Mouse (Mus musculus): ENCODE data around the gene Cyp2s1. TPM values are rescaled to one million over a fixed set of nuclear protein-coding genes. Genes with fewer than 3 reads are reported as not detected.
"Not testable (repeated sequence)": the region's sequence is repeated elsewhere in the genome, so short reads cannot be mapped to it uniquely, and the experiment has no call there.

The Cyp2s1 gene
- total RNA-seq, 1 experiment from 2014 or later: 0.27 TPM

- no peak for ATAC-seq (replicated peaks; ENCODE audit: low read depth, poor library complexity, severe bottlenecking)
Measured at GRCm38 (mm10) chr7:25814711-25815110, 2.0 kb downstream of the Cyp2s1 start.

- no peak for ATAC-seq (replicated peaks; ENCODE audit: low read depth, poor library complexity, severe bottlenecking)
Measured at GRCm38 (mm10) chr7:25812195-25812594, 4.5 kb downstream of the Cyp2s1 start.

- no peak for ATAC-seq (replicated peaks; ENCODE audit: low read depth, poor library complexity, severe bottlenecking)
Measured at GRCm38 (mm10) chr7:25811716-25812115, 5.0 kb downstream of the Cyp2s1 start.

GRCm38 (mm10) chr7:25805631-25806343 is 10.9 kb downstream of the Cyp2s1 start:
- peak; percentile 91 for ATAC-seq (replicated peaks; ENCODE audit: low read depth, poor library complexity, severe bottlenecking)

- no peak for ATAC-seq (replicated peaks; ENCODE audit: low read depth, poor library complexity, severe bottlenecking)
Measured at GRCm38 (mm10) chr7:25804792-25805191, 11.9 kb downstream of the Cyp2s1 start.

GRCm38 (mm10) chr7:25803460-25803859 is 13.3 kb downstream of the Cyp2s1 start:
- ATAC-seq (replicated peaks; ENCODE audit: low read depth, poor library complexity, severe bottlenecking): no peak

- ATAC-seq (replicated peaks; ENCODE audit: low read depth, poor library complexity, severe bottlenecking): no peak; the same call in 1 of the 2 replicates
Measured at GRCm38 (mm10) chr7:25802241-25803125, 14.2 kb downstream of the Cyp2s1 start.

GRCm38 (mm10) chr7:25801031-25801430 is 15.7 kb downstream of the Cyp2s1 start:
- ATAC-seq (replicated peaks; ENCODE audit: low read depth, poor library complexity, severe bottlenecking): no peak

GRCm38 (mm10) chr7:25799369-25799768 is 17.3 kb downstream of the Cyp2s1 start:
- ATAC-seq (replicated peaks; ENCODE audit: low read depth, poor library complexity, severe bottlenecking): no peak

- ATAC-seq (replicated peaks; ENCODE audit: low read depth, poor library complexity, severe bottlenecking): no peak
Measured at GRCm38 (mm10) chr7:25798540-25798939, 18.2 kb downstream of the Cyp2s1 start.

GRCm38 (mm10) chr7:25794775-25795174 is 21.9 kb downstream of the Cyp2s1 start:
- no peak for ATAC-seq (replicated peaks; ENCODE audit: low read depth, poor library complexity, severe bottlenecking)

GRCm38 (mm10) chr7:25793679-25794078 is 23.0 kb downstream of the Cyp2s1 start:
- no peak for ATAC-seq (replicated peaks; ENCODE audit: low read depth, poor library complexity, severe bottlenecking)

- not testable (repeated sequence) for ATAC-seq (replicated peaks; ENCODE audit: low read depth, poor library complexity, severe bottlenecking)
Measured at GRCm38 (mm10) chr7:25792966-25793365, 23.7 kb downstream of the Cyp2s1 start.

GRCm38 (mm10) chr7:25790615-25791014 is 26.1 kb downstream of the Cyp2s1 start:
- ATAC-seq (replicated peaks; ENCODE audit: low read depth, poor library complexity, severe bottlenecking): peak; percentile 76

- ATAC-seq (replicated peaks; ENCODE audit: low read depth, poor library complexity, severe bottlenecking): no peak
Measured at GRCm38 (mm10) chr7:25789129-25789440, 27.6 kb downstream of the Cyp2s1 start.

GRCm38 (mm10) chr7:25788220-25789128 is 28.2 kb downstream of the Cyp2s1 start, which contains the start of gene Axl:
Gene Axl (minus strand): TSS chr7:25788705.
- peak; percentile 24; the same call in 1 of the 2 replicates for ATAC-seq (replicated peaks; ENCODE audit: low read depth, poor library complexity, severe bottlenecking)

- no peak for ATAC-seq (replicated peaks; ENCODE audit: low read depth, poor library complexity, severe bottlenecking)
Measured at GRCm38 (mm10) chr7:25787456-25788219, 29.1 kb downstream of the Cyp2s1 start.

- ATAC-seq (replicated peaks; ENCODE audit: low read depth, poor library complexity, severe bottlenecking): no peak
Measured at GRCm38 (mm10) chr7:25786974-25787373, 29.7 kb downstream of the Cyp2s1 start.

GRCm38 (mm10) chr7:25785752-25786151 is 31.0 kb downstream of the Cyp2s1 start:
- no peak for ATAC-seq (replicated peaks; ENCODE audit: low read depth, poor library complexity, severe bottlenecking)

Measured in common myeloid progenitor, adult 5-6 weeks (primary cell).